Mouse (Mus musculus): ENCODE measurements around the gene Pgghg.
"Not testable (repeated sequence)": the region's sequence is repeated elsewhere in the genome, so short reads cannot be mapped to it uniquely, and the experiment has no call there.

The Pgghg gene

DNA sequence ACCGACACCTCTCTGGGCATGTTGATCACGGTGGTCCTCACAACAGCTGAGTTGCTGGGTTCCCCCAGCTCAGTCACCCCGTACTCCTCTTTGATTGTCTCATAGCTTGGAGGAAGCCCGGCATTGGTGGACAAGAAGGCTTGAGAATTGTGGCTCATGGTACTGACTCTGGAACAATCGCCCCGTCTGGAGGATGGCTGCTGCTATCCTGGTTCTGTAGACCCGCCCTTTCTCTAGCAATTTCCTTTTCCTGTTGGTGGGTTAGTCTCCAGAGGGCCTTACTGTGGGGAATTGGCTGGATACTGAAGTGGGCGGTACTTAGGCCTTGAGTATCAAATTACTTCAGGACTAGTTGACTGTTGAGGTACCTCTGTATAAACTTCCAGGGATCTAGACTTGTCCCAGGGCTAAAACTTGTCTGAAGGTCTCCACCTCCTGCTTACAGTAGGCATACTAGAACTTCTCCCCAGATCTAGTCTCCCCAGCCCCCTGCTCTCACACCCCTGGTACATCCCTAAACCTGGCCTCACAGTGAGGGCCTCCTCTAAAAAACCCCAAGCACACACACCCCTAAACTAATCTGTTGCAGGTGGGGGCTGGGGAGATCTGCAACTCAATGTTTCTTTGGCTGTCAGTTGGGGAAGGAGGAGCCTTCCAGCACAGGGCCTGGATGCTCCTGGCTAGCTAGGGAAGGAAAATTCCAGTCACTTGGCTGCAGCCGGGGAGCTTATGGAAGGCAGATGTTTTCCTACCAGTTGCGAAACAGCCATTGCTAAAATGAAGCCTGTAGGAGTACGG lies 14.8 kb downstream of the Pgghg start, which contains the start of the genes Gm45717 and Ifitm2:
TSS of gene Gm45717 (minus strand) at position 180 of the 798 bp plus-strand sequence.
TSS of gene Ifitm2 (minus strand) at position 230 of the 798 bp plus-strand sequence.
- peak; percentile 84 for DNase-seq

DNA sequence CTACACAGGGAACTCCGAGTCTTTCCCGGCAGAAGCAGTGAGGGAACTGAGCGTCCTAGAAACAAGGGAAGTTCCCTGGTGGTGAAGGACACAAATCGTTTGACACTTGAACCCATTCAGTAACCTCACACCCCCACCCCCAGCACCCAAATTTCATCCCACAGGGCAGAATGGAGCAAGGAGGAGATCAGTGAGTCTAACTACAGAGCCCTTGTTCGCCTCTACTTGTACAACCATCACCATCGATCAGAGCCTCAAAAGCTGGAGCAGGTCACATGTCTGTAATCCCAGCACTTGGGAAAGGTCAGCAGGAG lies 15.3 kb downstream of the Pgghg start:
- no peak for DNase-seq

DNA sequence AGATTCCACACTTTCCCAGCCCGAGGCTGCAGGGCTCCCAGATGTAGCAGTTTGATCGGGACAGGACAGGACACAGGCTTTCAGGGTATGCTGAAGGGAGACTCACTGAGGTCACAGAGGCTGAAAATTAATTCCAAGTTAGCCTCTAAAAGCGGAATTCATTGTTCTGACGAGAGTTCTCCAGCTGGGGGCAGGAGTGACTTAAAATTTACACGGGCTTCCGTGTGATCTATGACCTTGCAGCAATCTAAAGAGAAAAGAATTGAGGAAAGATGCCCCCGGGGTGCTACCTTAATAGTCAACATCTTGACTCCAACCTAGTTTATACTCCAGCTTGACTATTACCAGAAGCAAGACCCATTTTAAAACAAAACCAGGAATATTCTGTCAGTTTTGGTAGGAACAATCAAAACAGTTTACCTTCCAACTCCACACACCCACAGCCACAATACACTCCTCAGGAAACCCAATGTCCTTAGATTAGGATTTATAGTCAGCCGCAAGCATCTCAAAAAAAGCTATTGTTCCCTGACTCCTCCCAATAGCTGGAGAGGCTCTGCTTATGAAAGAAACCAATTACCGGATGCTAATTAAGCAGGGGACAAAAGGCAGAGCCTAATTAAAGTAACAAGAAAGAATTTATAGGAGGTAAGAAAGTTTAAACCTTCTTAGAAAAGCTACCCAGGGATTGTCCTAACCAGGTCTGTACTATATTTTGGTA lies 18.1 kb downstream of the Pgghg start:
- DNase-seq: peak; percentile 65

DNA sequence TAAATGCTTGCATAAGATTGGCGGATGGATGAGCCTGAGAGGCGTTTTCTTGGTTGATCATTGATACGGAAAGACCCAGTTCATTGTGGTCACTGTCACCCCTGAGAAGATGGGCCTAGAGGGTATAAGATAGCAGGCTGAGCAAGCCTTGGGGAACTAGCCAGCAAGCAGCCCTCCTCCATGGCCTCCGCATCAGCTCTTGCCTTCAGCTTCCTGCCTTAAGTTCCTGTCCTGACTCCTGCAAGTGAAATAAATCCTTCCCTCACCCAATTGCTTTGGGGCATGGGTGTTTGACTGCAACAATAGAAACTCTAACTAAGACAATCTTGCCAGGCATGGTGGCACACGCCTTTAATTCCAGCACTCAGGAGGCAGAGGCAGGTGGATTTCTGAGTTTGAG lies 18.8 kb downstream of the Pgghg start:
- DNase-seq: no peak

DNA sequence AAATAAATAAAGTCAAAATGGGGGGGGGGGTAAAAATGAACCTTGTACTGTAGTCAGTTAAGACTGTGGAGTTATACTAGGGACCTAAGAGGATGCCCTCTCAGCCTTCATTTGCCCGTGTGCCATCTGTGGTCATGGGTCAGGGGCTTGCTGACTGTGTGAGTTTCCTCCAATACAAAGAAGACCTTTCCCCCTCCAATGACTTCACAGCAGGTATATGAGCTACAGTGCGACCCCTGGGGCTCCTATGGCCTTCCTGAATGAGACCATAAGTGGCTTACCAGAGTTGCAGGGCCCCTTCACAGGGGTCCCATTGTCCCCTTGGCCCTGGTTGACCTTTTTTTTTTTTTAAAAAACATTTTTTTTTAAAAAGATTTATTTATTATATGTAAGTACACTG lies 20.2 kb downstream of the Pgghg start:
- DNase-seq: no peak

DNA sequence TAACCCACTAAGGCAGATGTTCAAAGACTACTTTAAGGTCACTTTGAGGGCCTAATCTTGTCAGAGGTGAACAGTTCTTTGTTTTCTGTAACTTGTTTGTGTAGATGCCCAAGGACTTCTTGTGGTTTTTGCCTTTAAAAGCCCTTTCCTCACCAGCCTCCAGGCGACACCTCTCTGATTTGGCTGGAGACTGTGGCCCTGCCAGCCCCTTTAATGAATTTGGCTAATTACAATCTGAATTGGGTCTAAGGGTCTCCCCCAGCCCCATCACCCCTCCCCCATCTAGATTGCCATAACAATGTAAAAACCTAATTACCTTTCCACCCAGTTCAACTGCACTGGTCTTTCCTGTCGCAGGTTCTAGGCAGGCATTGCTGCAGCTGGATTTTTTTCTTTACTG lies 21.5 kb downstream of the Pgghg start:
- no peak for DNase-seq

DNA sequence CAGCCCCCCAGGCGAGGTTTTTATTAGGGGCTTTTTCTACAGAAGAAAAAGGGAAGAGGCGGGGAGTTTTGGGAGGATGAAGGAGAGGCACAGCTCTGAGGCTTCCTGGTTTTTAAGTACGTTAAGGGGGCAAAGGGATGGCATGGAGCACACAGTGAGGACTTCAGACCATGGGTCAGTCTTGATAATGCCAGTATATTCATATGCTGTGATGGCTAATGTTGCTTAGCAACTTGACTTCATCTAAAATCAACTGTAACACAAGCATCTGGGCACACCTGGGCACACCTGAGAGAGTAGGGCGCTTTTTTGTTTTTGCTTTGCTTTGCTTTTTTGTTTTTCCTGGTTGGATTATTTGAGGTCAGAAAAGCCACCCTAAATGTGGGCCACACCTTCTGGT lies 25.7 kb downstream of the Pgghg start, which contains the start of gene Ifitm1:
TSS of gene Ifitm1 (plus strand) at position 301 of the 400 bp plus-strand sequence.
- DNase-seq: no peak

DNA sequence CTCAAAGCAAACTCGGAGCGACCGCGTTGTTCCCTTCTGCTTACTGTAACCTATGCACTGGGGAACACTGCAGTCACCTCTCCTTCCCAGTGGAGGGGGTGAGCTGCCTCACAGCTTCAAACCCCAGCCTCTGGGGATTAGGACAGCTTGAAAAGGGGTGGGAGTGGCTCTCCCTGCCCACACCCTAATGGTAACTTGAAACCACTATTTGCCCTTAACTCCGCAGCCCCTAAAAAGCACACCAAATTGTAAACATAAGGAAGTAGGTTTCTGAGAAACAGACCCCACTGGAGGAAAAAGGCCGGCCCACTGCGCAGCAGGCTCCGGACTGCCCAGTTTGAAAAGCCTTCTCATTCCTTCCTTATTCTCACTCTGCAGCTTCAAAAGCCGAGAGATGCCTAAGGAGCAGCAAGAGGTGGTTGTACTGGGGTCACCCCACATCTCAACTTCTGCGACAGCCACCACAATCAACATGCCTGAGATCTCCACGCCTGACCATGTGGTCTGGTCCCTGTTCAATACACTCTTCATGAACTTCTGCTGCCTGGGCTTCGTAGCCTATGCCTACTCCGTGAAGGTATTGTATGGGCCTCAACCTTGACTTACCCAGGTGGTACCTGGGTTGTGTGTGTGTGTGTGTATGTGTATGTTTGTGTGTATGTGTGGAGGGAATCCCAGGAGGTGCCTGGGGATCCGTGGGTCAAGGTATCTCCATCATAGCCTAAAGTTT lies 26.8 kb downstream of the Pgghg start:
- DNase-seq: no peak

DNA sequence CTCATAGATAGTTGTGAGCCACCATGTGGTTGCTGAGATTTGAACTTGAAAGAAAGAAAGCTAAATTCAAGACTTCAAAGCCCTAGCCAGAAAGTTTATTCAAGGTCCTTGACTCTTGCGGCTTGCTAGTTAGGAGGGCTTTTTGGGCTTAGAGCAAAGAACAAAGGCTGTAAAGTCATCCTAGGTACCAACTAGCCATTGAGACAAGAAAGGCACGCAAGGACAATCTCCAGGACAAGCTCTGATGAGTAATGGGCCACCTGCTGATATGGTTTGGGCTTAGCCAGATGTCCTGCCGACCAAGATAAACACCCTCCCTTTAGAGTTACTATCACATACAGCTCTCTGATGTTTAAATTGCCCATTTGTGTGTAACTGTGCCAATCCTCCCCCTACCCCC lies 27.5 kb downstream of the Pgghg start:
- DNase-seq: not testable (repeated sequence)

DNA sequence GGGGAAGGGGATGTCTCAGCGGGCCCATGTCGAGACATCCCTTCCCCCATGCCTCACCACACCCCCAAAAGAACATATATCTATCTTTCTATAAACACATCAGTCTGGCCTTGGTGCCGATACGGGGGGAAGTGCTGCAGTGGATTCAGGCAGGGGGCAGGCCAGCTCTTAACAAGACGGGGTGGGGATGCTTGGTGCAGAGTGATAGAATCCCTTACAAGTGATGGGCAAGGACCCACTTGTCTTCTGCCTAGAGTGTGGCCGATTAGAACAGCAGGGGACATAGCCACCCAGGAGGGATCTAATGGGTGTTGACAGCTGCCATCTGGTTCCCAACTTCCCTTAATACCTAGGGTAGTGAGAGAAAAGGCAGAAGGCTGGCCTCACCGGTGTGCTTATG lies 29.7 kb downstream of the Pgghg start:
- DNase-seq: no peak

DNA sequence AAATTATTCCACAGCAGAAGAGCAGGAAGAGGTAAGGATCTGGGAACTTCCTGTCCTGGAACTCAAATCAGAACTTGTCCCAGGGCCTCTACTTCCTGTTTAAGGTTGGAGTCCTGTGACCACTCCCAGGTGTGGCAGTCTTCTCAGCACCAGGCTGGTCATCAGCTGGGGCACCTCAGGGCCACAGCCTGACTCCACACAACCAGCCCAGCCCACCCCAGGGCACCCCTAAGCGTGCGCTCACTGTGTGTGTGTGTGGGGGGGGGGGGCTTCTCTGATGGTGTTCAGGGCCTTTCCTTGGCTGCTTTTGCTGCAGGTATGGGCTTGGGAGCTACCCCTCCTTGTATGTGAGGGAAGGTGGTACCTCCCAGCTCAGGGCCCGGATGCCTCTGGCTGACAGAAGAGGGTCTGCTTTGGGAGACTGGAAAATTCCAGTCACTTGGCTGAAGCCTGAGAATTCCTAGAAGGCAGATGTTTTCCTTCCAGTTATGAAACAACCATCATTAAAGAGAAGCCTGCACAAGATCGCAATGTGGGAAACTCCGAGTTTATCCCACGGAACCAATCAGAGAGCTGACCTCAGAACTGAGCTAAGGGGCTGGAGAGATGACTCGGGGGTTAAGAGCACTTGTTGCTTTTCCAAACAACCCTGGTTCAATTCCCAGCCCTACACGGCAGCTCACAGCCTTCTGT lies 30.4 kb downstream of the Pgghg start:
- peak; percentile 44 for DNase-seq

DNA sequence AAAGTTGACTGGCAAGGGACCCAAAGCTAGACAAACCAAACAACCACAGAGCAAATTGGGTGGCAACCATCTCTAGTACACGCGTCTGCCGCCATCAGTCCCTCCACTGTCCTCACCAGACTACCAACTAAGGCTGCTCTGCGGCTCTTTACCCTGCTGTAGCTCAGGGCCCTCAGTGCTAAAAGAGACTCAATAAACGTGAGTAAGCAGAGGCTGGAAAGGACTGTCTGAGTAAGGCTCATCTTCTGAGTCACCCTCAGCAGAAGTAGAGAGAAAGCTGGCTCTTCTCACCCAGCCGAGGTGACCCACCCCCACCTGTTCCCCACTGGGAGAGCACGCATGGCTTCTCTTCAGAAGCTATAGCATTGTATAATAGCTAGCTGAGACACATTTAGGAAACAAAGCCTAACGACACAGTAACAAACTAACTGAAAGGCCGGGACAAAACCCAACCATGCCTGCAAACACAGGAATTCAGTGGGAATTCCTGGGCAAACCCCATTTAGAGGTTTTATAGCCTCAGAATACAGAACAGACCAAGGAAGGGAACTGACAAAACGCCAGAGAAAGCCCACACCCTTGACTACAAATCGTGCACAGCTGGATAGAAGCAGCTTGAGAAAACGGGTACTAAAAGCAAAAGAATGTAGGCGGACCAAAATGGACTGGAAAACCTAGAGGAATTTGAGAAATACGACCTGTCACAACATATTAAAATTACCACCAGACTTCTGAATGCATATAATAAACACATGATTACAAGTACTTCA lies 32.4 kb downstream of the Pgghg start:
- no peak for DNase-seq

DNA sequence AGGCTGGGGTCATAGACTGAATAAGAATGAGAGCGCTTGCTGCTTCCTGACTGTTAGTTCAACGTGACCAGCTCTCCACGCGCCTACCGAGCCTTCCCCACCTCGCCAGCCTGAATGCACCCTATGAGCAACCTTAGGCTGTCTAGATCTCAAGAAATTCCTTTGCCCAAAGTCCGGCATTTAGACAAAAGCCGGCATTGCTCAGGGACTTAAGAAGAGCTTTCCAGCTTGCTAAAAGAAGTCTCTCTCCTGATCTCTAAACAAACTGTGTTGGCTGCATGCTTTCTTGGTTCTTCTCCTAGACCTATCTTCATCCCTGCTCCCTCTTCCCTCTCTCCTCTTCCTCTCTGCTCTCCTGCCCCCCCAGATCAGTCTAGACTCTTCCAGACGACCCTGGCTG lies 33.7 kb downstream of the Pgghg start:
- no peak for DNase-seq

DNA sequence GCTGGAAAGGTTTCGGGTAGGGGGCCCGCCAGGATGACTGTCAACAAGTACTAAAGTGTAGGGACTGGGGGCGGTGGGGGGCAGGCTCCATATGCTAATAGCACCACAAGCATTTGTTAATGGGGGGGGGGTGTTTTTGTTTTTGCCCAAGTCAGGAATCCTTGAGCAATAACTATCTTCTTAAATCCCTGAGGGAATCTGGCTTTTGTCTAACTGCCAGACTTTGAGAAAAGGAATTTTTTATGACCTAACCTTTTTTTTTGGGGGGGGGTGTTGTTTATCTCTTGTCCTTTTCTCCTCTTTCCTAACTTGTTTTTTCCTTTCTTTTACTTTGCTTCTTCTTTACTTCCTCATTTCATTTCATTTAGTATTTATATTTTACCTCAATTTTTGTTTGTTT lies 34.3 kb downstream of the Pgghg start:
- DNase-seq: no peak

DNA sequence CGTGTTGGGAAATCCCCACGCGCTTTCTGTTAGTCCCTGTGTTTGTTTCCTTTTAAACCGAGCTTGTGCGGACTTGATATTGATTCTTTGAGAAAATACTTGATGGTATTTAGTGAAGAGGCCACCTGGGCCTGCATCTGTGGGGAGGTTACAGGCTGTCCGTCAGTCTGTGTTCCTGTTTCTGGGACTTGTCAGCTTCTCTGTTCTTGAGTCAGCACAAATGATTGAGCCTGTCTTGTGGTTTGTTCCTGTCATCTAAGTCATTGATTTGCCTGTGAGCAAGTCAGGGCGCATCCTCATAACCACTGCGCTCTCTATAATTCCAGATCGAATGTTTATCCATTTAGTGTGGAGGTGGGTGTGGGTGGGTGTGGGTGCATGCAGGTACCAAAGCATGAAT lies 35.5 kb downstream of the Pgghg start:
- DNase-seq: not testable (repeated sequence)

DNA sequence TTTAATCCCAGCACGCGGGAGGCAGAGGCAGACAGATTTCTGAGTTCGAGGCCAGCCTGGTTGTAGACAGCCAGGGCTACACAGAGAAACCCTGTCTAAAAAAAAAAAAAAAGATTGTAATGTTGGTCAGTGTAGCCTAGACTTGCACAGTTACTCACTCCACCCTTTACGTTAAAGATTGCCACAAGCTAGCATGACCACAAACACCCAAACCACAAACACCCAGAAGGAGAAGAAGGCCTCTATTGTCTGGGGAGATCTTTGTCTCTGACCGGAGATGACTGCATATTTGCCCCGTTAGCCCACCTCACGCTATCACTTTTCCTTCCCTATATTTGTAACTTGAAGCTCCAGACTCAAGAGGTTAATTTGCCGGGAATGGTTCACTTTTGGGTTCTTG lies 40.5 kb downstream of the Pgghg start:
- DNase-seq: no peak

DNA sequence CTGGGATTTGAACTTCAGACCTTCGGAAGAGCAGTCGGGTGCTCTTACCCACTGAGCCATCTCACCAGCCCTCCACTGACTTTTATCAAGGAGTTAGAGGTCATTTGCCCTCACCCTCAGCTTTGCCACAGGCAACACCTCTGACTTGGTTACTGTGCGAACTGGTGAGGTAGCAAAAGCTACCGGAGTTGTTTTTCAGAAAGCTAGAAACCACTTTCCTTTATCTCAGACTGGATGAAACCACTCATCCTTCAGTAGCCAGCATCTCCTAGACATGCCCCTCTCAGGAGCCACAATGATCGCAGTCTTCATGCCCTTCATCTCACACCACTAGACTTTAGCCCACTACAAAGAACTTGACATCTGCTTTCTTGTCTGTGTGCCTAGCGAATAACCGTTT lies 41.8 kb downstream of the Pgghg start:
- no peak for DNase-seq

DNA sequence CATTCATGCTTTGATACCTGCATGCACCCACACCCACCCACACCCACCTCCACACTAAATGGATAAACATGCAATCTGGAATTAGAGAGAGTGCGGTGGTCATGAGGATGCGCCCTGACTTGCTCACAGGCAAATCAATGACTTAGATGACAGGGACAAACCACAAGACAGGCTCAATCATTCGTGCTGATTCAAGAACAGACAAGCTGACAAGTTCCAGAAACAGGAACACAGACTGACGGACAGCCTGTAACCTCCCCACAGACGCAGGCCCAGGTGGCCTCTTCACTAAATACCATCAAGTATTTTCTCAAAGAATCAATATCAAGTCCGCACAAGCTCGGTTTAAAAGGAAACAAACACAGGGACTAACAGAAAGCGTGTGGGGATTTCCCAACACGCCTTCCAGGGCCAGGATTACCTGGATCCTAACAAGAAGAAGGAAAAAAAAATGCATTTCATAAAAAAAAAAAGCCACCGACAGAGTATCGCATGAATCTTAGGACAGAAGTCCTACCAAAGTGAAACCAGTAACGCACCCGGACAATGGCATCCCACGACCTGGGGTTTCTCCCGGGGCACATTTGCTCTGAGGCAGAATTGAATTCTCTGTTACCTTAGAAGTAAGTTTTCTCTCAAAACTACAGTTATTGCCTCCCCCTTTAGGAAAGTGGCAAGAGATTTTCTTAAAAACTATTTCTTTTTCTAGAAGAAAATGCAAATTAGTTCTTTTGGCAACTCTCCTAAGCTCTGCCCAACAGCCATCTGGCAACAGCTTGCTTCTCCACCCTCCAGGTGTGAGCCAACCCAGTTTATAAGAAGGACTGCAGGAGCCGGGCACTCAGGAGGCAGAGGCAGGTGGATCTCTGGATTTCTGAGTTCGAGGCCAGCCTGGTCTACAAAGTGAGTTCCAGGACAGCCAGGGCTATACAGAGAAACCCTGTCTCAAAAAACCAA lies 46.3 kb downstream of the Pgghg start:
- no peak for DNase-seq

DNA sequence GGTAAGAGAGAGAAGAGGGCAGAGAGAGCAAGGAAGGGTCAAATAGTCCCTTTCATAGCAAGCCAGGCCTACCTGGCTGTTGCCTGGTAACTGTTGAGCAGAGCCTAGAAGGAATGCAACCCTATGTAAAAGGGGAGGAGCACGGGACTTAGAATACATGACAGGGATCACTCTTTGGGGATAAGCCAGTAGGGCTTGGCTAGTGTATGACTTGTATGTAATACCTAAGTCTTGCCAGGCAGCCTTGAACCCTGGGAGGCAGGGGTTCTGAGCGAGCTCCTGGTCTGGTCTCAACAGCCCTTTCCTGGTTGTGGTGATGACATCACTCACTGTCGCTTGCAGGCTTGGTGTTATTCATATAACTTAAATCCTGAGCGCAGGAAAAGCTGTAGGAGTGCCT lies 47.8 kb downstream of the Pgghg start:
- DNase-seq: no peak

DNA sequence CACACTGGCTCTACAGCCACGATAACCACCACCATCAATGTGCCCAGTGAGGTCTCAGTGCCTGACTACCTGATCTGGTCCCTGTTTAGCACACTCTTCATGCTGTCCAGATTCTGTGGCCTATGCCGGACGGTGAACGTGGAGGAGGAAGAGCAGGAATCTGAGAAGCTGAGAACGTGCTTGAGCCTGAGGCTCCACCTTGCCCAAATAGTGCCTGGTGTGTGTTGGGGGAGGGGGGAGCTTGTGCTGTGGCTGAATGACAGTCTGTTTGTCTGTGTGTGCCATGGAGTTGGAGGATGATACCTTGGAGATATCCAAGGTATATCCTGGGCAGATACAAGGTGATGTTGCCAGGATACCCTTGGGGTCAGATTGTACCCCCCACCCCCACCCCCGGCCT lies 49.0 kb downstream of the Pgghg start:
- no peak for DNase-seq

DNA sequence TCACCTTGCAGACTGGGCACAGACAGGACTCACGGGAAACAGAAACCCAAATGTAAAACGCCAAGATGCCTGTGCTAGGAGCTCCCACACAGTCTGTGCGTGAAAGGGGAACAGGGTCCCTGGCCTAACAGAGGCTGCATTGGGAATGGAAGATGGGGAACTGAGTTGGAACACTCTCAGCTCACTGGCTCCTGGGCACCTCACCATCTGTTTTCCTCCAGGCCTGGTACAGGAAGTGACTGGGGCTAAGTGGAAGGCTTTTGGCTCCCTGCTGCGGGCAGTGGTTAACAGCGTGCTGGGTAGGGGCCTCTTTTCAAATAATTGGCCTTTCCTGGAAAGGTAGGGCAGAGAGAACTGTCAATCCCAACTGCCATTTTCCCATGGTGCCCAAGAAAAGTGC lies 49.4 kb downstream of the Pgghg start:
- DNase-seq: no peak

All from lung, postnatal 14 days (tissue).